Mouse (Mus musculus) megakaryocyte, embryonic 14.5 days (primary cell): Measurements from ENCODE around the gene Celf2. TPM values are rescaled to one million over a fixed set of nuclear protein-coding genes. Genes with fewer than 3 reads are reported as not detected.

ENCODE experiments used
- H3K27me3 ChIP-seq: replicated peaks from 2 replicates; pipeline ENCODE3; 2012; ENCODE audit warnings: inconsistent platforms
- H3K36me3 ChIP-seq: replicated peaks from 2 replicates; pipeline ENCODE3; 2012; ENCODE audit warnings: low read length, inconsistent platforms, mixed read lengths
- H3K4me1 ChIP-seq: 2 replicates; pipeline ENCODE4 v1.6.1; 2012; ENCODE audit warnings: inconsistent platforms
- H3K4me3 ChIP-seq: replicated peaks from 2 replicates; pipeline ENCODE3; 2012; ENCODE audit warnings: moderate library complexity, mild to moderate bottlenecking, inconsistent platforms
- H3K9me3 ChIP-seq: 2 replicates; pipeline ENCODE4 v1.6.1; 2012; ENCODE audit warnings: inconsistent platforms
- FLI1 ChIP-seq: IDR thresholded peaks from 2 replicates; pipeline ENCODE4 v1.6.1; 2012; ENCODE audit warnings: low read length, inconsistent platforms, mixed read lengths
- GATA1 ChIP-seq: IDR thresholded peaks from 3 replicates; pipeline ENCODE4 v1.6.1; 2012; ENCODE audit warnings: mixed read lengths, low read length, inconsistent platforms, borderline replicate concordance
- polyA plus RNA-seq: library from polyadenylated mRNA; stranded (reverse); fragments of >175 nt; gene quantifications from 2 replicates; pipeline ENCODE4 v1.2.3, GENCODE M21; 2012; ENCODE audit warnings: low replicate concordance; ENCODE audit not compliant: insufficient read depth

The Celf2 gene
- polyA plus RNA-seq, 1 experiment: 4.8 TPM

- no peak overlapping the region for H3K4me3 ChIP-seq
- TF ChIP-seq FLI1: no peak
- no peak for TF ChIP-seq GATA1
- no peaks in the 10 kb centered on the region for H3K4me1 ChIP-seq
- peaks cover 8% of the 10 kb centered on the region for H3K27me3 ChIP-seq
- H3K9me3 ChIP-seq: no peaks in the 10 kb centered on the region
- no peaks in the 10 kb centered on the region for H3K36me3 ChIP-seq
Observed at GRCm38 (mm10) chr2:6882236-6882885, 627.0 kb downstream of the Celf2 start.

DNA sequence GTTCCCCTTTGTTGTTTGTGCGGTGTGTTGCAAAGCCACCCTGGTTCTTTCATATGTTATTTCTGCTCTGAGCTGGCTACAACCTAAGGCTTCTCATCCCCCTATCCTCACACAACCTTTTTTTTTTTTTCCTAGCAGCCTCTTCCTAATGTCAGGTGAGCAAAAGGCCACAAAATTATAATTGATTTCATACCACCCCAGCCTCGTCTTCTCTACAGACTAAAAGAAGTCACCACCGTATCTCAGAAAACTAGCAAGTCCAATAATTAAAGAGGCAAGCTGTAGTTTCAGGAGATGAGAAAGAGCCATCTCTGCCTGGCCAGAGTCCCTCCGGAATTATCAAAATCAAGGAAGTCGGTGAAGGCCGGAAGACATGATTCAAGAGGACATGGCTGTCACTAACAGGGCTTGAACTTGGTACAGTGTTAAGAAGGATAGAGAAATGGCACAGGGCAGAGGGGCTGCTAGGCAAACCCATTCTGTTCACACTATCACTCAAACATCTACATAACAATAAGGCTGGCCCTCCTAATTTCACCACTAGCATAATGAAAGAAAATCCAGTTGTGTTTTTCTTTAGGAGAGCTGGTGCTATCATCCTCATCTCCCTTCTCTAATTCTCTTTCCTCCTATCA, 628.3 kb downstream of the Celf2 start:
- no peaks in the 10 kb centered on the region for H3K9me3 ChIP-seq
- peaks cover 15% of the 10 kb centered on the region for H3K27me3 ChIP-seq
- TF ChIP-seq FLI1 (no peak), GATA1 (no peak)

GRCm38 (mm10) chr2:6877094-6877493, 632.3 kb downstream of the Celf2 start:
- no peak for TF ChIP-seq FLI1
- H3K9me3 ChIP-seq: no peaks in the 10 kb centered on the region
- H3K27me3 ChIP-seq: peaks cover 41% of the 10 kb centered on the region
- no peak overlapping the region for H3K4me3 ChIP-seq
- H3K4me1 ChIP-seq: peaks cover 5% of the 10 kb centered on the region; the same call in 1 of the 2 replicates
- no peaks in the 10 kb centered on the region for H3K36me3 ChIP-seq

More for the DNA sequence above, 628.3 kb downstream of the Celf2 start:
- Histone ChIP-seq H3K4me1 (no peaks in the 10 kb centered on the region), H3K36me3 (no peaks in the 10 kb centered on the region), H3K4me3 (no peak overlapping the region)

- Histone ChIP-seq H3K4me1 (peaks cover 10% of the 10 kb centered on the region), H3K9me3 (no peaks in the 10 kb centered on the region), H3K4me3 (no peak overlapping the region)
Observed at GRCm38 (mm10) chr2:6876547-6876946, 632.8 kb downstream of the Celf2 start.

DNA sequence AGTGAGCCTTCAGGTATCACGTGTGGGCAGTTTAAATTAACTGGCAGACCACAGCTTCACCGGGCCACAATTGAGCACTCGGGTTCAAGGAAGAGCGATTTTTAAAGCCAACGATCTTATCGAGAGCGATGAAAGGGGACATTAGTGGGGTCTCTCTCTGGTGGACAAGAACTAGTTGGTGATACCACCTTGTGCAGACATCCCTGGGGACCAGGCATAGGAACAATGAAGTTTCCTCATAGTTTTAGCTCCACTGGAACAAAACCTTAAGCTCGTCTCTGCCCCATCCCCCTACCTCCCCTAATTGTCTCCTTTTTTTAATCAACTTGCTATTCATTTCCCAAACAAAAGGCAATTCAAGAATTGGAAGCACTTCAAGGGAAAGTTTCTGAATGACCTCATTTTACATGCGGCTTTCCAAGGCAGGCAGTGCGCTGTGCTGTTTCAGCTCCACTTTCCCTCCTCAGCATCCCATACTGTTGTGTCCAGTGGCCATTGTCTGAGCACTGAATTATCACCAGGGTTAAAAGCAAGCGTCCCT, 634.2 kb downstream of the Celf2 start:
- no peak overlapping the region for H3K4me3 ChIP-seq
- TF ChIP-seq GATA1 (no peak), FLI1 (no peak)

More at GRCm38 (mm10) chr2:6876547-6876946, 632.8 kb downstream of the Celf2 start:
- Histone ChIP-seq H3K27me3 (peaks cover 47% of the 10 kb centered on the region), H3K36me3 (no peaks in the 10 kb centered on the region)
- TF ChIP-seq GATA1 (no peak), FLI1 (no peak)

DNA sequence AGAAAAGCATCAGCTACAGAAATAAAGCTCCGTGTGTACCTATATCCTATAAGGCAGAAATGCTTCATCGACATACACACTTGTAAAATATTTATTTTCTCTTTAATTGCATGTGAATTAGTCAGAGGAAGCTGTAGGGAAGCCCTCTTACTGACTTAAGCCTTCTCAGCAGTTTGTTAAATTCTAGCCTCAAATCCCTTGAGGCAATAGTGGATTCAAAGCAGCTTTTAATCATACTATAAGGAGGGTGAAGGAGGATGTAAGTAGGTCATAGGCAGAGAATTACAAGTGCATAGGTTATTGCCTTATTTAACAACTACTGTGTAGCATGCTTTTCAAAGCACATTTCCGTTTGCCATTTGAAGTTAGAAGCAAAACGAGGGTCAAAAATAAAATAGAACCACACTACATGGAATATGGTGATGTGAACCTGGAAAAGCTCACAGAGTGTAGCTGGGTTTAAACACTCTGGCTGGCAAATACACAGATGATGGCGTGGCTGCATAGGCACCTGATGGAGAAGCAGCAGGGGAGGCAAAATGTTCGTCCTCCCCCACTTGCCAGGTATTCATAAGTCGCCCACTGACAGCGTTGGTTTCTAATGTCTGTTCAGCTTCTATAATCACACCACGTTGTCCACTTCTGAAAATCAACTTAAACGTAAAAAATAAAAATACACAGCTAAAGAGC, 635.0 kb downstream of the Celf2 start:
- no peaks in the 10 kb centered on the region for H3K9me3 ChIP-seq
- H3K36me3 ChIP-seq: no peaks in the 10 kb centered on the region
- TF ChIP-seq FLI1 (no peak), GATA1 (no peak)
- H3K27me3 ChIP-seq: peaks cover 57% of the 10 kb centered on the region
- H3K4me1 ChIP-seq: peaks cover 11% of the 10 kb centered on the region
- no peak overlapping the region for H3K4me3 ChIP-seq

More for the DNA sequence above, 634.2 kb downstream of the Celf2 start:
- no peaks in the 10 kb centered on the region for H3K36me3 ChIP-seq
- H3K9me3 ChIP-seq: no peaks in the 10 kb centered on the region
- peaks cover 11% of the 10 kb centered on the region for H3K4me1 ChIP-seq
- peaks cover 53% of the 10 kb centered on the region for H3K27me3 ChIP-seq

DNA sequence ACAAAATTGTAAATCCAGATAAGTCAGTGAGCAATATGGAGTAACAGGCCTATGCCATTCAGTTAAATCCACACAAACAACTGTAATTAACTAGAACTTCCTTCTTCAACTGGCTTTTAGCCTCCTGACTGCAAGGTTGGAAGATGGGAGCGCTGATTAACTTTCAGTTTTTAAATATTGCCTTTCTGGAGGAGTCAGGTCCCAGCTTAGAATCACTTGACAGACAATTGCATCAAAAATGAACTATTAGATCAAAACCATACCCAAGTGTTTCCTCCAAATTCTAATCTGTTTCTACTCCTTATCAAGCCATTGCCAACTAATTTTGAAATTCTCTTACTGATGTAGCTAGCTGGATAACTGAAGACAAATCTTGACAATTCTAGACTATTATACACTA, 635.7 kb downstream of the Celf2 start:
- no peaks in the 10 kb centered on the region for H3K36me3 ChIP-seq
- H3K4me1 ChIP-seq: peaks cover 11% of the 10 kb centered on the region
- H3K9me3 ChIP-seq: no peaks in the 10 kb centered on the region
- H3K4me3 ChIP-seq: no peak overlapping the region
- peaks cover 62% of the 10 kb centered on the region for H3K27me3 ChIP-seq
- no peak for TF ChIP-seq FLI1
- no peak for TF ChIP-seq GATA1

- H3K27me3 ChIP-seq: peaks cover 65% of the 10 kb centered on the region
- H3K9me3 ChIP-seq: no peaks in the 10 kb centered on the region
- TF ChIP-seq FLI1: no peak
- no peak for TF ChIP-seq GATA1
- peaks cover 11% of the 10 kb centered on the region for H3K4me1 ChIP-seq
- peak overlapping the region; percentile 93 for H3K4me3 ChIP-seq
- H3K36me3 ChIP-seq: no peaks in the 10 kb centered on the region
Observed at GRCm38 (mm10) chr2:6872894-6873255, 636.5 kb downstream of the Celf2 start.

DNA sequence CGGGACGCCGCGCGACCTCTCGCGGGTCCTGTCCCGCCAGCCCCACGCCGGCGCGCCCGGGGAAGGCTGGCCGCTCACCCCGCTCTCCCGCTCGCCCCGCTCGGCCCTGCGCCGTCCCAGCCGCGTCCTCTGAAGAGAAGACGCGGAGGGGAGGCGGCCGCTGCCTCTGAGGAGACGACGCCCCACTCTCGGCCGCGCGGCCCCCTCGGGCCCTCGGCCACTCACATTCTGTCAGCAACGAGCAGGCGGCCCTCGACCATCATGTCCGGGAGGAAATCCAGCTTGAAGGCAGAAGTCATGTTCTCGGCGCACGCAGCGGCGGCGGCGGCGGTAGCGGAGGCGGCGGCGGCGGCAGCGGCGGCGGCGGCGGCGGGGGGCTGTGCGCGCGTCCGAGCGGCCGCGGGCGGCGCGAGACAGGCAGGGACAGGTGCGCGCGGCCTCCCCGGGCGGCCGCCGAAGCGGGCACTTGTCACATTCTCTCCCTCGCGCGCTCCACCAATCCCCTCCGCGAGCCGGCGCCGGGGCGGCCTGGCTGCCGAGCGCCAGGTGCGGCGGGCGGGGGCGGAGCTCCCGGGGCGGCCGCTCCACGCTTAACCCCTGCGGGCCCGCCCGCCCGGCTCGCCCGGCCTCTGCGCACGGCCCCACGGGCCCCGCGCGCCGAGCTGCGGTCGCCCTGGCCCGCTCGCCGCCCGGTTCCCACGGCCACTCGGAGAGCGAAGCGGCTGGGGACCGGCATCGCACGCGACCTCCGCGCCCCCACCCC, 637.1 kb downstream of the Celf2 start:
- TF ChIP-seq GATA1 (no peak), FLI1 (no peak)
- Histone ChIP-seq H3K9me3 (no peaks in the 10 kb centered on the region), H3K27me3 (peaks cover 66% of the 10 kb centered on the region), H3K36me3 (no peaks in the 10 kb centered on the region), H3K4me1 (peaks cover 11% of the 10 kb centered on the region), H3K4me3 (peak overlapping the region; percentile 93)
